Mouse (Mus musculus) small intestine, adult 10 weeks (tissue): ENCODE measurements around the gene Slc16a8. TPM values are rescaled to one million over a fixed set of nuclear protein-coding genes. Genes with fewer than 3 reads are reported as not detected.

Source experiments
- polyA plus RNA-seq: library from polyadenylated mRNA; stranded (reverse); fragments of 350-450 nt; fragmentation: Illumina TruSeq; extraction: RNeasy Lipid Tissue Mini Kit (QIAGEN cat#74804); gene quantifications from one replicate; pipeline ENCODE4 v1.2.3, GENCODE M21; 2014; ENCODE audit warnings: low replicate concordance

The Slc16a8 gene
- polyA plus RNA-seq = not detected

GRCm38 (mm10) chr15:79254661-79255060, at the start of gene Slc16a8:
Slc16a8 (minus strand) TSS chr15:79254761.

DNA sequence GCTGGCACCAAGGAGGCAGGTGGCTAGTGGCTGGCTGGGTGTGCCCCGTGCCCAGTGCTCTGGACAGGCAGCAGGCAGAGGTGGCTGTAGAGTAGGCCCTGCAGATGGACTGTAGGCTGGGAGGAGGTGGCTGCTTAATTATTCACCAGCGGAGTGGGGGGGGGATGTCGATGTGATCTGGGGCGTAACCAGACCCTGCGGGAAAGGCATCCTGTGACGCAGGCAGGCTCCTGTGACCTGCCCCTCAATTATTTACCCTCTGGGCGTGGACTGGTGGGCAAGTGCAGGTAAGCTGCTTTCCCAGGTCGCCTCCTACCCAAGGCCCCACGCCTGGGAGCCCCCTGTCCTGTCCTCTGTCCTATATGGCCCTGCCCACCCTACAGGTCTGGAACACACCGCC, 30.8 kb upstream of the Slc16a8 start, which contains the start of gene Baiap2l2:
Gene Baiap2l2, minus strand, starts transcription at position 139 of the 400 bp plus-strand sequence.

GRCm38 (mm10) chr15:79229058-79229821, 25.3 kb downstream of the Slc16a8 start, which contains the start of the genes Pick1 and Gm49486:
Pick1 (plus strand) TSS chr15:79229173.
Gm49486 (plus strand) TSS chr15:79229391.

Other genes starting within 250 kb of the Slc16a8 start
- 171 TPM for gene H1f0, start 226.3 kb downstream of the Slc16a8 start, polyA plus RNA-seq
- gene Galr3, start 212.9 kb downstream of the Slc16a8 start, polyA plus RNA-seq = not detected
- 1.9 TPM for gene Ankrd54, start 191.9 kb downstream of the Slc16a8 start, polyA plus RNA-seq
- 47.0 TPM for gene Eif3l, start 179.6 kb downstream of the Slc16a8 start, polyA plus RNA-seq
- 7.6 TPM for gene Micall1, start 145.9 kb downstream of the Slc16a8 start, polyA plus RNA-seq
- not detected for gene Polr2f, start 113.8 kb downstream of the Slc16a8 start, polyA plus RNA-seq
- not detected for gene 1700088E04Rik, start 113.5 kb downstream of the Slc16a8 start, polyA plus RNA-seq
- not detected for gene Sox10, start 89.5 kb downstream of the Slc16a8 start, polyA plus RNA-seq
- gene Pick1, start 25.6 kb downstream of the Slc16a8 start, polyA plus RNA-seq = 9.0 TPM
- gene Gm49486, start 25.4 kb downstream of the Slc16a8 start, polyA plus RNA-seq = 0.48 TPM
- gene Baiap2l2, start 30.8 kb upstream of the Slc16a8 start, polyA plus RNA-seq = 15.6 TPM
- 0.22 TPM for gene Pla2g6, start 73.6 kb upstream of the Slc16a8 start, polyA plus RNA-seq
- gene Maff, start 91.9 kb upstream of the Slc16a8 start, polyA plus RNA-seq = 1.4 TPM
- 5.6 TPM for gene Tmem184b, start 148.8 kb upstream of the Slc16a8 start, polyA plus RNA-seq
- 4.5 TPM for gene Csnk1e, start 200.8 kb upstream of the Slc16a8 start, polyA plus RNA-seq